Mouse (Mus musculus) heart, adult 2 months (tissue): Measurements from ENCODE around the gene Hdac1.

Experiments used
- CTCF ChIP-seq: fragments of 200-600 bp; IDR thresholded peaks from 2 replicates; pipeline ENCODE4 v1.8.1; 2022; ENCODE audit warnings: antibody characterized with exemption, mild to moderate bottlenecking, moderate library complexity
- POLR2A ChIP-seq: fragments of 200-500 bp; IDR thresholded peaks from 2 replicates; pipeline ENCODE4 v1.6.1; 2011; ENCODE audit warnings: mild to moderate bottlenecking, low read depth, low read length, control low read depth; ENCODE audit not compliant: insufficient read depth

DNA sequence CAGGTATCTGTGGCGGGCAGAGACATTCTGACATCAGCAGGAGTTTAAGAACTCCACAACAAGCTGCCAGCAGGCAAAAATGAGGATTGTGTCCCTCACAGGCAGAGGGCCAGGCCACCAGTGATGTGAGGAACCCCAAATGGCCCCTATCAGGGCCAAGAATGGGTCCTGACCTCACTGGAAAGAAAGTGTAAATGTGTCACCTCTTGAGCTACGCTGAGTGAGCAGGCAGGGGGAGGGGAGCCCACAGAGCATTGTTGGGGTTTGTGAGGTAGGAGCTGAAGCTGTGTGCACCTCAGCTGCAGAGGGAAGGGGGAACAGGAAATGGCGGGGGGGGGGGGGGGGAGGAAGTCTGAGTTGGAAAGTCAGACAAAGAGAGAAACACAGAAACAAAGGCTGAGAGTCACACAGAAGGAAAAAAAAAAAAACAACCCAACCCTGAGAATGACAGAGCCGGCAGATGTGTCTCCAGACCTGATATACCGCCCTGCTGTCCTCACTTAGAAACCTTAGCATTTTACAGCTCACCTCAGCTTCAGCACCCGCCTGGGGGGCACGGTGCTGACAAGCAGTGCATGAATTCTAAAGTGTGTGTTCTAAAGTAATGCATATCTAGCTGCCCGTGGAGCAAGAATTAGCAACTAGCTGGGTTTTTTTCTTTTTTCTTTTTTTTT is 32.8 kb upstream of the Hdac1 start:
- TF ChIP-seq CTCF (no peak), POLR2A (no peak)
